Mouse (Mus musculus): ENCODE results near the gene Mcu. TPM values are rescaled to one million over a fixed set of nuclear protein-coding genes. Genes with fewer than 3 reads are reported as not detected.

Mcu gene
- total RNA-seq, 2 experiments from 2014 or later = 36.0 to 42.0 TPM

DNA sequence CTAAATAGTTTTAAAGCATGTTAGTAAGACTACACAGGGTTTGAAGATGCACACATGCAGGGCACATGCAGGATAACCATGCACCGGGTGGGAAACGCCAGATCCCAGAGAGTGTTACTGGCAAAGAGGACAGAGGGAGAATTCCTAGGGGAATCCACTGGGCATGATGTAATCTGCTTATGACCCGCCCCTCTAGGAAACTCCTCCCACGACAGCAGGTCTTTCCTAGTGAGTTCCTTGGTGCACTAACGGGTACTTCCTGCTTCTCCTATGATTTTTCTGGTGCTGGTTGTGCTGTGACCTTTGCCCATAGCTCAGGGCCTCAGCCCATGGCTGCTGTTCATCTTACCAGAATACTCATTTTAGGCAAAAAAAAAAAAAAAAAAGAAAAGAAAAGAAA lies 12.6 kb downstream of the Mcu start:
- no peak overlapping the region for H3K4me3 ChIP-seq
- no peak for DNase-seq
- no peak for TF ChIP-seq CTCF (IDR thresholded peaks at IDR 0.05)
- H3K27ac ChIP-seq = no peak overlapping the region
- intact Hi-C loops (cut with DNase I) = no loop called here

DNA sequence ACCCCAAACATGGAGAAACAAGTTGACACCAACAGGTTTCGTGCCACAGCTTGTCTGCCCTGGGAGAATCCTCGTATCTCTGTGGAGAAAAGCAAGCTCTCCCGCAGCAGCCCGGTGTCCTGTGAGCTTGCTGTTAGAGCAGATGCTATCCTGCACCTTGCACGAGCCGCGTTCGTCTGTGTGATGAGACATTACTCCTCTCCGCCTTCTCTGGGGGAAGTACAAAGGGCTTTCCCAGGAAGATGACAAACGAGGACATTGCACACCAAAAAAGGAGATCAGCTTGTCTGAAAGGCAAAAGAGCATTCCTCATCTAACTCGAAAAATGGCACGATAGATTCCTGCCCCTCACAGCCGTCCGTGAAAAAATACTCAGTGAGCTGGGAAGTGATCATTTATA lies 13.6 kb downstream of the Mcu start:
- no peak for TF ChIP-seq CTCF (IDR thresholded peaks at IDR 0.05)
- no peak for DNase-seq
- no peak overlapping the region for H3K4me3 ChIP-seq
- peak overlapping the region; percentile 20; the same call in 1 of the 2 replicates for H3K27ac ChIP-seq
- intact Hi-C loops (cut with DNase I) = no loop called here

DNA sequence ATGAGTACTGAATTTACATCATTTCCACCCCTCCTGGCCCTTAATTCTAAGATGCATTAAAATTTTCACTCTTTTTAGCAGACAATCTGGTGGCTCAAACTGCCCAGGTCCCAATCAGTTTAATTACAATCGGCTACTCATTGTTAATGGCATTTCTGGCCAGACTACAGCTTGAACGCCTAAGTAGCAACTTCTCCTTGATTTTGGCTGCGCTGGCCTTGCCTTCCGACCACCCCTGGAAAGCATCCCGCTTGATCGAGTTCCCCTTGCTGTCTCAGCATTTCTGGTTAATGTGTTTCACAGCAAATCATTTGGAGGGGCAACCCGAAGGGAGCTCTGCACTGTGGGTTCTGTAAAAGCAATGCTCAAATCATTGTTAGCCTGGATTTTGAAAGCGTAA lies 14.4 kb downstream of the Mcu start:
- no peak overlapping the region for H3K27ac ChIP-seq
- no peak overlapping the region for H3K4me3 ChIP-seq
- DNase-seq = no peak
- intact Hi-C loops (cut with DNase I) = no loop called here
- TF ChIP-seq CTCF (IDR thresholded peaks at IDR 0.05) = no peak

DNA sequence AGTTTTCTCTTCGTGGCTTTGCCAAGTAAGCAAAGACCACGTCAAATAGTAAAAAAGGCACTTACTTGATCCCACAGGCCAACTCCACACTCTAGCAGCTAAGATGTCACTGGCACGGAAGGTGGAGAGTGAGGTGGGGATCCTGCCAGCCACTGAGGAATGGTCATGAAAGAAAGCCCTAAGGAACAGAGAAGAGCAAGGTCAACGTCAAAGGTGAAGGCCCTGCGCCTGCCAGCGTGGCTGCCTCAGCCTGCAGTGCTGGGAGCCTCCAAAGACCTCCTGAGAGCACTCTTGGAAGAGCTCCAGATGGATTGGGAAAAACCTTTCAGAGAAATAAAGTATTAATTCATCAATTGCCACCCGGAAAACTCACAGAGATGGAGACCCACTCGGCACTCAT lies 16.0 kb downstream of the Mcu start:
- Histone ChIP-seq H3K27ac (peak overlapping the region; percentile 65), H3K4me3 (no peak overlapping the region)
- DNase-seq = peak; percentile 44
- intact Hi-C loops (cut with DNase I) = no loop called here
- no peak for TF ChIP-seq CTCF (IDR thresholded peaks at IDR 0.05)

DNA sequence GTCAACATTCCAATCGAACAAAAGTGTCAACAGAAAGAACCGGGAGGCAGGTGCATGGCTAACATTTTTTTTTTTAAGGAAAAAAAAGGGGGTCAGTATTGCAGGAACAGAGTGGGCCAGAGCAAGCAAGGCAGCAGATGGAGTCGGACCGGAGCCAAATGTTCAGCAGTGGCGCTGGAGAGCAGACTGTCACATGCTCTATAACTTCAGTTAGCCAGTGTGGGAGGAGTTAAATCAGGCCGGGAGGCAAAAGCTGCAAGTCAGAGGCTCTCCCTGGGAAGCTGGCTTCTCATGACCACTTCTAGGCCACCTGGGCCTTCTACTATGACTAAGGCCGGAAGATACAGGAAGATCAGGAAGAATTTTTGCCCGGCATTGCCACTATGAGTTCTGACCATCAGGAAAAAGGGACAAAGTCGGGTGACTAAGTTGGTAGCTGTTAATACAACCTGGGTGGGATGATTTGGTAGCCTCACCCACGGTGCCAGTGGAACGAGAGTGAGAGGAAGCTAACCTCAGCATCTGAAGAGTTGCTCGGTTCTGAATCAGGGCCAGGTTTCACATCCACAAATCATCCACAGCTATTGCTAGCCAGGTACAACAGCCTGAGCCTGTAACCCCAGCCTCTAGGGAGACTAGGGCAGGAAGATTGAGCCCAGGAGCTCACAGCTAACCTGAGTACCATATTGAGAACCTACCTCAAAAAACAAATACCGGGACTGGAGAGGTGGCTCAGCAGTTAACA lies 22.5 kb downstream of the Mcu start:
- H3K4me3 ChIP-seq = no peak overlapping the region
- TF ChIP-seq CTCF (IDR thresholded peaks at IDR 0.05) = 0 out of 2 replicates have a peak, but pooled peaks have one; percentile 3
- peak; percentile 66 for DNase-seq
- peak overlapping the region; percentile 56; the same call in 1 of the 2 replicates for H3K27ac ChIP-seq
- intact Hi-C loops (cut with DNase I) = no loop called here

DNA sequence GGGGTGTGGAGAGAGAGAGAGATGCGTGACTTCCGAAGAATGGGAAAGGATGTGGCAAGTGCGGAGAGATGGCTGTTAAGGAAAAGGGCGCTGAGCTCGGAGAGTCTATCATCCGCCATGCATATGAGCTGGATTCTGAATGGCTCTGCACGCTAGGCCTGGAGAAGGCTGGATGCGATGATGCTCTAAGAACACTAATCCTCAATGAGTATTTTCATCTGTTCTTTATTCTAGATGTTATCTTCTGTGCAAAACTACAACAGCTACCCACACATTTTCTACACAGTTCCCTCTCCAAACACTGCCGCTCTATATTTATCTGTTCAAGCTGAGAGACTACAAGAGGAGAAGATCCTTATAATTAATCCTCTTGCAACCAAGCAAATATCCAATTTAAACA lies 25.9 kb downstream of the Mcu start:
- H3K4me3 ChIP-seq = no peak overlapping the region
- DNase-seq = no peak
- no peak overlapping the region for H3K27ac ChIP-seq
- TF ChIP-seq CTCF (IDR thresholded peaks at IDR 0.05) = no peak
- intact Hi-C loops (cut with DNase I) = no loop called here

DNA sequence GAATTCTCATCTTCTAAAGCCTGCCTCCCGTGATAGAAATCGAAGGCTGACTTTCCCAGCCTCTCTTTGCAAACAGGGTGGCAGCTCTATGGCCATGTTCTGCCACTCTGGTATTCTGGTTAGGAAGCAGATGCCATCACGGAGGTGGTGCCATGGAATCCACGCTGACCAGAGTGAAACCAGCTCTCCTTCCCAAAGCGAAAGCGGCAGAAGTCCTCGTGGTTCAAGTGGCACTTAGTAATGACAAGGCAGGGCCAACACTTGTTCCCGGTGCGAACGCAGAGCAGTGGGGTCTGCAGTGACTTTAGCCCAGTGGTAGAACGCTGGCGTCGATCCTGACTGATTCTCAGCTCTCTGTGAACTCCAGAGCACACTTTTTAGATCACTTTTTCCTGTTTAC lies 26.6 kb downstream of the Mcu start:
- Histone ChIP-seq H3K4me3 (peak overlapping the region; percentile 17; the same call in 1 of the 2 replicates), H3K27ac (no peak overlapping the region)
- DNase-seq = no peak
- no peak for TF ChIP-seq CTCF (IDR thresholded peaks at IDR 0.05)
- intact Hi-C loops (cut with DNase I) = no loop called here

DNA sequence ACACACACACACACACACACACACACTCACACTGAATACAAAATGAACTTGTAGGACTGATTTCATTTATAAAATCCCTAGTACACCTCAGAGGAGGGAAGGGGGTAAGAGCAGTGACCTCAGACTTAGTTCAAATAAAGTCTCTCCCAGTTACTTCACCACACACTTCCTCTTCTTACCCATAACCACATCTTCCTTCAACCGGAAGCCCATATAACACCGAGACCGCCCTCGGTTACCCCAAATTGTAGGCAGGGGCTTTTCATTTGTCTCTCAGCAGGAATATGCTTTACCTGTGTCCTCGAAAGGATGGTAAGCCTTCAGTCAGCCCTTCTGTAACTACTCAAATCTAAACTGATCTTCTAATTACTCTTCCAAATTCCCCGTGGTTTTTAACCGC lies 27.1 kb downstream of the Mcu start:
- no peak for DNase-seq
- no peak for TF ChIP-seq CTCF (IDR thresholded peaks at IDR 0.05)
- peak overlapping the region; percentile 17; the same call in 1 of the 2 replicates for H3K4me3 ChIP-seq
- H3K27ac ChIP-seq = no peak overlapping the region
- intact Hi-C loops (cut with DNase I) = no loop called here

DNA sequence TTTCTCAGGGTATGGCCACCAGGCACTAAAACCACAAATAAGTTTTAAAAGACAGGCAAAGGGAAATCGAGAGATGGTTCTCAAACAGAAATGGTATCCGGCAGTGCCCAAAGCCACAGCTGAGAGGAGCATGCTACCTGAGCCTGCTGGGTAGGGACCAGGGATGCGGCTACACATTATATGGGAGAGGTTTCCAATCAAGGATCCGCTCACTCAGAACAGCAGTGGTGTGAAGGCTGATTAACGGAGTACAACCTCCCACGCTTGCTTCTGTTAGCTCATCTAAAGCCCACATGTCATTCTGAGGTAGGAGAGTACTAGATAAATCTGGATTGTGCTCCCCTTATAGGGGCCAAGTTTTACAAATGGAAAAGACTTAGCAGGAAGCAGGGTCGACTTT lies 28.4 kb downstream of the Mcu start:
- H3K4me3 ChIP-seq = no peak overlapping the region
- DNase-seq = no peak
- TF ChIP-seq CTCF (IDR thresholded peaks at IDR 0.05) = no peak
- H3K27ac ChIP-seq = no peak overlapping the region
- intact Hi-C loops (cut with DNase I) = no loop called here

DNA sequence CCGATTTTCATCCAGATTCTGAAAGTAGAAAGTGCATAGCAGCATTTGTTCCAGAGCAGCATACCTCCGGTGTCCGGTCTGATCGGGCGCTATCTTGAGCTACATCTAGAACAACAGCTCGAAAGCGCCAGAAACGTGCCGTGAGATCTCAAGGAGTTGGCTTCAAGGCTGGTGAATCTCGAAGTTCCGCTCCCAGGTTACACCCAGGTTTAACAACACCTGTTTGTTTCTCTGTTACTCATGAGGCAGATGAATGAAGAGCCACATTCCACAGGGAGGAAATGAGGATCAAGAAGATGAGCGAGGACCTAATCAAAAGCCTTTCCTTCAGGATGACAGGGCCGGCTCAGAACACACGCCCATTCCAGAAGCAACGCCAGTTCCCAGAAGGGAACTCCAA lies 29.7 kb downstream of the Mcu start:
- H3K4me3 ChIP-seq = no peak overlapping the region
- DNase-seq = no peak
- TF ChIP-seq CTCF (IDR thresholded peaks at IDR 0.05) = no peak
- no peak overlapping the region for H3K27ac ChIP-seq
- intact Hi-C loops (cut with DNase I) = no loop called here

DNA sequence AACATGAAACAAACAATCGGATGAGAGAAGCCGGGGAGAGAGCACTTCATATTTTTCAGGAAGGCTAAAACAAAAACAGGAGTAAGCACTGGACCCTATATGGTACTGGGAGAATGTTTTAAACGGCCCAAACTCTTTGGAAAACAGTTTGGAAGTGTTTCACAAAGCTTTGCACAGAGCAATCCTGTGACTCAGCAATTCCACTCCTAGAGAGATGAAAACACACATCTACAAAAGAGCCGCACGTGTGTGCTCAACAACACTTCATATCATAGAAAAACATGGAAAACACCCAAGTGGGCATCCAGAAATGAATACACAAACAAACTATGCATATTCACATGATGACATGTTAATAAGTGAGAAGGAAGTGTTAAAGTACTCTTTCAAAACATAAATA lies 30.9 kb downstream of the Mcu start:
- no peak for TF ChIP-seq CTCF (IDR thresholded peaks at IDR 0.05)
- H3K4me3 ChIP-seq = no peak overlapping the region
- DNase-seq = no peak
- no peak overlapping the region for H3K27ac ChIP-seq
- intact Hi-C loops (cut with DNase I) = no loop called here

DNA sequence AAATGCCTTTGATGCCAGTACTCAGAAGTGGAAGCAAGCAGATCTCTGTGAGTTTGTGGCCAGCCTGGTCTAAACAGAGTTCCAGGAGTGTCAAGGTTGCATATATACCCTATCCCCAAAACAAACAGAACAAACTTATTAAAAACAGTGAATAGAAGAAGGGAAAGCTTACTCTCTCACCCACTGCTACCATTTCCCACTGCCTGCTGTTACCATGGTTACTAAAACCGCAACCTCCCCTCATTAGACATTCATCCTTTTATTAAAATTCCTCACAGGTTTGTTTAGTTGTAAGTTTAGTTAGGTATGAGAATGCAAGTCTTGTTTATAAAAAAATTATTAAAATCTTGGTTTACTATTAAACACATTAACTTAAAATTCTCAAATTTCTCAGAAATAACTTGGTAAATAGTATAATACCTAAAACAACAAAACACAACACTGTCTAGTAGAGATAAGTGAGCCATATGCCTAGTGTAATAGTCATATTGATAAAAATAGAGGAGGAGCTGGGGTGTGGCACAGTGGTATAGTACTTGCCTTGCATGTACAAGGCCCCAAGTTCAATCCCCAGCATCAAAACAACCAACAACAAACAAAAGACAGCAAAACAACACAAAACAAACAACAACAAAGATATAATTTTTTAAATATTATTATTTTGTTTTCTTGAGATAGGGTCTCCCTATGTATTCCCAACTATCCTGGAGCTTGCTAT lies 34.5 kb downstream of the Mcu start:
- H3K27ac ChIP-seq = no peak overlapping the region
- no peak for DNase-seq
- no peak for TF ChIP-seq CTCF (IDR thresholded peaks at IDR 0.05)
- H3K4me3 ChIP-seq = no peak overlapping the region
- intact Hi-C loops (cut with DNase I) = no loop called here

DNA sequence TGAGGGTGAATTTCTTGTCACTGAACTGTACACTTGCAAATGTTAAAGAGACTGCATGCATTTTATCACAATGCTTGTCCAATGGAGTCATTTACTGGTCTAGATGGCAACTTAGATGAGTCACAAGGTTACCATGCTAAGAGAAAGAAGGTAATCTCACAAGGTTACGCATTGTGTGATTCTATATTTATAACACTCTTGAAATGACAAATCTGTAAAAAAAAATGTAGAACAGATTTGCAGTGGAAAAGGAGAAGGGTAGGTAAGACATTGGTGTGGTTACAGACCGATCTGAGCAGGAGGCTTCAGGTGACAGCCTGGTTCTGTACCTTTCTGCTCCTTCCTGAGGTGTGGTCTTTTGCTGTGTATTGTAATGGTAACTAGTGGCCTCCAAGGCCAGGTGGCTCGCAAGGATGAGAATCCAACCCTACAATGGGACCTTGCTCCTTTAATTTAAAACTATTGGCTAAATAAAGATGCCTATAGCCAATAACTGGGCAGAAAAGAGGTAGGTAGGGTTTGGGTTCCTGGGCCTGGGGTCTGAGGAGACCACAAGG lies 35.8 kb downstream of the Mcu start:
- H3K4me3 ChIP-seq = no peak overlapping the region
- no peak overlapping the region for H3K27ac ChIP-seq
- intact Hi-C loops (cut with DNase I) = no loop called here
- DNase-seq = no peak
- no peak for TF ChIP-seq CTCF (IDR thresholded peaks at IDR 0.05)

Measured in gastrocnemius, adult 2 months (tissue).